Mouse (Mus musculus) yolk sac, embryonic 10.5 days (tissue): ENCODE measurements around the gene Gm7792.
"Not testable (repeated sequence)": the region's sequence is repeated elsewhere in the genome, so short reads cannot be mapped to it uniquely, and the experiment has no call there.

Experiments used
- DNase-seq: peaks from one replicate; pipeline ENCODE4 v3.0.0-alpha.2; 2017; ENCODE audit warnings: low spot score

The Gm7792 gene

GRCm38 (mm10) chr5:93843476-93843875, at the start of gene Gm7792:
TSS of gene Gm7792 (plus strand) at chr5:93843776.
- DNase-seq = not testable (repeated sequence)
